Mouse (Mus musculus) midbrain, embryonic 11.5 days (tissue): ENCODE data around the gene Tlr7. TPM values are rescaled to one million over a fixed set of nuclear protein-coding genes. Genes with fewer than 3 reads are reported as not detected.
"Not testable (repeated sequence)": the region's sequence is repeated elsewhere in the genome, so short reads cannot be mapped to it uniquely, and the experiment has no call there.

Source experiments
- ATAC-seq: fragments of 200-750 bp; cut with Nextera tagmentation; 2 replicates; pipeline ENCODE4 v1.8.0; 2017; ENCODE audit warnings: moderate TSS enrichment, moderate library complexity; ENCODE audit not compliant: low FRiP score
- DNase-seq: peaks from one replicate; pipeline ENCODE4 v3.0.0; 2015; ENCODE audit warnings: low spot score; ENCODE audit errors: missing footprints
- H3K27ac ChIP-seq: fragments of 300-500 bp; sonication (generic); 2 replicates; pipeline ENCODE4 v1.5.1; 2014; ENCODE audit warnings: low read depth, low read length
- H3K27me3 ChIP-seq: fragments of 300-500 bp; sonication (generic); 2 replicates; pipeline ENCODE4 v1.6.1; 2014; ENCODE audit warnings: mild to moderate bottlenecking, low read length, moderate library complexity, mixed read lengths; ENCODE audit not compliant: control insufficient read depth, insufficient read depth
- H3K36me3 ChIP-seq: fragments of 300-500 bp; sonication (generic); 2 replicates; pipeline ENCODE4 v1.6.1; 2014; ENCODE audit warnings: mild to moderate bottlenecking, low read length, moderate library complexity, mixed read lengths; ENCODE audit not compliant: control insufficient read depth, insufficient read depth
- H3K4me1 ChIP-seq: fragments of 300-500 bp; sonication (generic); 2 replicates; pipeline ENCODE4 v1.6.1; 2014; ENCODE audit warnings: low read length; ENCODE audit not compliant: control insufficient read depth, insufficient read depth
- H3K4me2 ChIP-seq: fragments of 300-500 bp; sonication (generic); 2 replicates; pipeline ENCODE4 v1.6.1; 2014; ENCODE audit warnings: mild to moderate bottlenecking, moderate library complexity
- H3K4me3 ChIP-seq: fragments of 300-500 bp; sonication (generic); 2 replicates; pipeline ENCODE4 v1.5.1; 2014; ENCODE audit warnings: low read depth, low read length
- H3K9ac ChIP-seq: fragments of 300-500 bp; sonication (generic); 2 replicates; pipeline ENCODE4 v1.6.1; 2014; ENCODE audit warnings: low read length
- H3K9me3 ChIP-seq: fragments of 300-500 bp; sonication (generic); 2 replicates; pipeline ENCODE4 v1.6.1; 2016; ENCODE audit warnings: low read length; ENCODE audit not compliant: control insufficient read depth
- WGBS: fragments of 180-500 bp; shearing (Covaris S2); extraction: QIAGEN DNeasy Blood & Tissue Kit; methylation state at CpG from one replicate; pipeline ENCODE4 v1.1.7; 2014; 5-methylcytosine and 5-hydroxymethylcytosine counted together
- polyA plus RNA-seq: library from polyadenylated mRNA; unstranded; fragments of >200 nt; fragmentation: Nextera tagmentation; extraction: Ambion mirVana; gene quantifications from 2 replicates; pipeline ENCODE4 v1.2.1, GENCODE M21; 2014

The Tlr7 gene
- polyA plus RNA-seq, 1 experiment from 2014 or later = 0.34 TPM

- WGBS = 75% methylated on average over 4 of the region's 4 CpGs
- H3K27ac ChIP-seq = no peak overlapping the region
- H3K36me3 ChIP-seq = no peaks in the 10 kb centered on the region
- ATAC-seq (no peak), DNase-seq (no peak)
- H3K9me3 ChIP-seq = no peaks in the 10 kb centered on the region
- H3K4me1 ChIP-seq = no peaks in the 10 kb centered on the region
- H3K9ac ChIP-seq = no peak overlapping the region
- peaks cover 23% of the 10 kb centered on the region for H3K27me3 ChIP-seq
- H3K4me2 ChIP-seq = no peak overlapping the region
- no peak overlapping the region for H3K4me3 ChIP-seq
These were observed 9.0 kb downstream of the Tlr7 start for GRCm38 (mm10) chrX:167321233-167321806.

- ATAC-seq = peak; percentile 62; the same call in 1 of the 2 replicates
- H3K27ac ChIP-seq = no peak overlapping the region
- no peaks in the 10 kb centered on the region for H3K36me3 ChIP-seq
- no peak overlapping the region for H3K4me2 ChIP-seq
- no peak overlapping the region for H3K9ac ChIP-seq
- no peaks in the 10 kb centered on the region for H3K4me1 ChIP-seq
- no peaks in the 10 kb centered on the region for H3K9me3 ChIP-seq
- 40% methylated on average over 4 of the region's 4 CpGs for WGBS
- peaks cover 23% of the 10 kb centered on the region for H3K27me3 ChIP-seq
- DNase-seq = no peak
- no peak overlapping the region for H3K4me3 ChIP-seq
These were observed 11.4 kb downstream of the Tlr7 start for GRCm38 (mm10) chrX:167318819-167319396.

GRCm38 (mm10) chrX:167315766-167316165, 14.6 kb downstream of the Tlr7 start:
- peaks cover 25% of the 10 kb centered on the region for H3K27me3 ChIP-seq

GRCm38 (mm10) chrX:167315093-167315726, 15.1 kb downstream of the Tlr7 start:
- no peaks in the 10 kb centered on the region for H3K4me1 ChIP-seq
- H3K27me3 ChIP-seq = peaks cover 22% of the 10 kb centered on the region
- no peaks in the 10 kb centered on the region for H3K36me3 ChIP-seq
- H3K9me3 ChIP-seq = no peaks in the 10 kb centered on the region
- 72% methylated on average over 4 of the region's 4 CpGs for WGBS
- ATAC-seq (no peak), DNase-seq (no peak)
- H3K9ac ChIP-seq = no peak overlapping the region
- no peak overlapping the region for H3K4me3 ChIP-seq
- H3K4me2 ChIP-seq = no peak overlapping the region
- H3K27ac ChIP-seq = no peak overlapping the region

More at GRCm38 (mm10) chrX:167315766-167316165, 14.6 kb downstream of the Tlr7 start:
- no peak overlapping the region for H3K4me3 ChIP-seq
- no peak for ATAC-seq
- DNase-seq = no peak
- WGBS = 70% methylated on average over 5 of the region's 5 CpGs
- no peaks in the 10 kb centered on the region for H3K4me1 ChIP-seq
- H3K9me3 ChIP-seq = no peaks in the 10 kb centered on the region
- no peak overlapping the region for H3K4me2 ChIP-seq
- no peak overlapping the region for H3K9ac ChIP-seq
- H3K36me3 ChIP-seq = no peaks in the 10 kb centered on the region
- no peak overlapping the region for H3K27ac ChIP-seq

GRCm38 (mm10) chrX:167302061-167302460, 28.3 kb downstream of the Tlr7 start:
- not testable (repeated sequence) for DNase-seq, H3K4me2 ChIP-seq, ATAC-seq, H3K9me3 ChIP-seq, H3K27me3 ChIP-seq, H3K4me1 ChIP-seq, H3K9ac ChIP-seq, H3K36me3 ChIP-seq, H3K27ac ChIP-seq, H3K4me3 ChIP-seq
- WGBS = no CpG with 5 or more reads among the region's 1 CpGs

- H3K9ac ChIP-seq = no peak overlapping the region
- H3K9me3 ChIP-seq = no peaks in the 10 kb centered on the region
- no peak overlapping the region for H3K4me3 ChIP-seq
- no peaks in the 10 kb centered on the region for H3K36me3 ChIP-seq
- peak; percentile 52; the same call in 1 of the 2 replicates for ATAC-seq
- 24% methylated on average over 9 of the region's 9 CpGs for WGBS
- H3K4me2 ChIP-seq = no peak overlapping the region
- peaks cover 3% of the 10 kb centered on the region; the same call in 1 of the 2 replicates for H3K27me3 ChIP-seq
- H3K27ac ChIP-seq = no peak overlapping the region
- no peaks in the 10 kb centered on the region for H3K4me1 ChIP-seq
- peak; percentile 94 for DNase-seq
These were observed 53.4 kb downstream of the Tlr7 start for GRCm38 (mm10) chrX:167276953-167277352.

GRCm38 (mm10) chrX:167276551-167276950, 53.8 kb downstream of the Tlr7 start:
- Histone ChIP-seq H3K36me3 (no peaks in the 10 kb centered on the region), H3K27me3 (peaks cover 3% of the 10 kb centered on the region; the same call in 1 of the 2 replicates), H3K9me3 (no peaks in the 10 kb centered on the region), H3K4me2 (no peak overlapping the region), H3K4me1 (no peaks in the 10 kb centered on the region), H3K4me3 (no peak overlapping the region), H3K9ac (no peak overlapping the region), H3K27ac (no peak overlapping the region)
- DNase-seq (no peak), ATAC-seq (no peak)
- 67% methylated on average over 10 of the region's 10 CpGs for WGBS

GRCm38 (mm10) chrX:167264086-167264485, 66.3 kb downstream of the Tlr7 start, which contains the start of gene Tlr8:
TSS of gene Tlr8 (minus strand) at chrX:167264329.
- no peak within 1 kb of the TSS for H3K27ac ChIP-seq
- no peaks in the 10 kb centered on the region for H3K4me1 ChIP-seq
- 83% methylated on average over 4 of the region's 4 CpGs for WGBS
- no peaks in the 10 kb centered on the region for H3K36me3 ChIP-seq
- H3K9me3 ChIP-seq = no peaks in the 10 kb centered on the region
- ATAC-seq (no peak), DNase-seq (no peak)
- H3K4me2 ChIP-seq = no peak within 1 kb of the TSS
- H3K9ac ChIP-seq = no peak within 1 kb of the TSS
- no peak within 1 kb of the TSS for H3K4me3 ChIP-seq
- peaks cover 4% of the 10 kb centered on the region for H3K27me3 ChIP-seq

- no peak overlapping the region for H3K27ac ChIP-seq
- H3K27me3 ChIP-seq = peaks cover 4% of the 10 kb centered on the region
- no peak overlapping the region for H3K9ac ChIP-seq
- no peak for ATAC-seq
- H3K4me3 ChIP-seq = no peak overlapping the region
- no peaks in the 10 kb centered on the region for H3K9me3 ChIP-seq
- H3K36me3 ChIP-seq = no peaks in the 10 kb centered on the region
- WGBS = 81% methylated on average over 4 of the region's 4 CpGs
- no peak for DNase-seq
- no peak overlapping the region for H3K4me2 ChIP-seq
- no peaks in the 10 kb centered on the region for H3K4me1 ChIP-seq
These were observed 66.8 kb downstream of the Tlr7 start for GRCm38 (mm10) chrX:167263530-167263929.
